In the genomic region with DNA sequence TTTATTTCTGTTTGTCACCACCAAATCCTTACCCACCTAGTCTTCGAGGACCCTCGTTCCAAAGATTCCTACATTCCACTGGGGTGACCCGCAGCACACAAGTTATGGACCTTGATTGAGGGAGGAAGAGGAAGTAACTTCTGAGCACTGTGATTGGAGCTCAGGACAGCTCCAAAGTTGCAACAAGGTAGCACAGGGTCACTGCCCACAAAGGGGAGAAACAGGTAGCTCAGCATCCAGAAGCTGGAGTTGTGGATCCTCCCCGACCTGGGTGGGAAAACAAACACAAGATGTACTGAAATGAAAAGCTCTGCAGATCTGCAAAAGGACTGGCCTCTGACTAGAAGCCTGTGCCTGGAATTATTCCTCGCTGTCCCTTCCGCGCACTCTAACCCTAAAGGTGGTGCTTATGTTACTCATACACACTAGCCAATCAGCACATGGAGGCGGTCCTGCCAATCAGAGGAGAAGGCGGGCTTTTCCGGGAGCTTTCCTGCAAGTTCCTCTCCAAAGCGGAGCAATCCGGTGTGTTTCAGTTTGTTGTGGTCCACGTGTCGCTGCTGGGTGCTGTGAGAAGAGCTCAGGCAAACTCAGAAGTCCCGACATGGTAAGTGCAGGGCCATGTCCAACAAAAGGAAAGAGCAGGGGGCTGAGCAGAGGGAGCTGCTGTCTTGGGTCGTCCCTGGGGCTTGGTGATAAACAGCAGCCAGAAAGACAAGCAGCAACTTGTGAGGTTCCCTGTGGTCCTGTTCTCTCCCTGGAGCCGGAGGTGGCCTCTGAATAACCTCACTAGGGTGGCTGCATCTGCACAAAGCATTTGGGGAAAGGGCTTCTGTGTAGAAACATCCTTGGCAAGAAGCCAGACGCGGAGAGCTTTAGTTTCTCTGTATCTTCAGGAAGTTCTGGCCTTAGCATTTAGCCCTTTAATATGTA, we compare ENCODE assay signal across 8 mouse cellular contexts. TPM values are rescaled to one million over a fixed set of nuclear protein-coding genes. Genes with fewer than 3 reads are reported as not detected.
DNase-seq lines count a peak whose midpoint lies in the region; ATAC-seq and TF ChIP-seq lines count a peak whose summit lies in the region.
"Not testable (repeated sequence)": the region's sequence is repeated elsewhere in the genome, so short reads cannot be mapped to it uniquely, and the experiment has no call there.

No protein-coding gene starts in this region.

- WGBS in hindbrain, postnatal 0 days: 15% methylated on average over 19 of the region's 19 CpGs

- peak; percentile 98 for DNase-seq in ZHBTc4 (ENCODE audit: low read depth, low spot score)
- peak; percentile 91 for DNase-seq in gastrocnemius, adult 2 months
- peak; percentile 84 for DNase-seq in hindbrain, postnatal 0 days (ENCODE audit: low spot score)
- DNase-seq in left cerebral cortex, adult 2 months (ENCODE audit: extremely low spot score in 1 of 2, low spot score in 2 of 2): peak; percentile 84 to 87
- DNase-seq in right cerebral cortex, adult 2 months (ENCODE audit: low spot score in 2 of 2): peak; percentile 92 to 94
- DNase-seq in urinary bladder, postnatal 14 days (ENCODE audit: low spot score): peak; percentile 94

- H3K4me3 ChIP-seq in gastrocnemius, adult 2 months: peak overlapping the region; percentile 88
- peak overlapping the region; percentile 40 for H3K4me3 ChIP-seq in hindbrain, postnatal 0 days (ENCODE audit: low read length)
- H3K4me3 ChIP-seq in left cerebral cortex, adult 2 months: peak overlapping the region; percentile 62

- ATAC-seq in common myeloid progenitor, adult 5-6 weeks (replicated peaks; ENCODE audit: low read depth, poor library complexity, severe bottlenecking): peak; percentile 98
- ATAC-seq in hindbrain, postnatal 0 days: peak; percentile 100
- ATAC-seq in megakaryocyte, adult 5-6 weeks (ENCODE audit: poor library complexity, severe bottlenecking): peak; percentile 84

- intact Hi-C loops in gastrocnemius, adult 2 months (cut with DNase I): not testable (repeated sequence)
- intact Hi-C loops in left cerebral cortex, adult 2 months (cut with DNase I): loop anchor here (2.0 kb wide), 1 partner anchor 52 kb away; a partner anchor contains a TSS

- not testable (repeated sequence) for H3K27me3 ChIP-seq in hindbrain, postnatal 0 days (ENCODE audit: insufficient read depth, low read length)

- H3K36me3 ChIP-seq in hindbrain, postnatal 0 days (ENCODE audit: insufficient read depth, low read length): not testable (repeated sequence)

- peak overlapping the region; percentile 82 for H3K27ac ChIP-seq in gastrocnemius, adult 2 months
- H3K27ac ChIP-seq in hindbrain, postnatal 0 days: peak overlapping the region; percentile 63; the same call in 1 of the 2 replicates
- not testable (repeated sequence) for H3K27ac ChIP-seq in left cerebral cortex, adult 2 months

- TF ChIP-seq CTCF in gastrocnemius, adult 2 months (IDR thresholded peaks at IDR 0.05); hindbrain, postnatal 0 days (IDR thresholded peaks at IDR 0.05; ENCODE audit: low read depth); left cerebral cortex, adult 2 months (IDR thresholded peaks at IDR 0.05): not testable (repeated sequence)

- peak overlapping the region; percentile 45 for H3K9ac ChIP-seq in hindbrain, postnatal 0 days (replicated peaks; ENCODE audit: low read length)

- H3K4me2 ChIP-seq in hindbrain, postnatal 0 days (ENCODE audit: low read depth, low read length): peak overlapping the region; percentile 57

- H3K9me3 ChIP-seq in hindbrain, postnatal 0 days (ENCODE audit: low read length): not testable (repeated sequence)

- H3K4me1 ChIP-seq in hindbrain, postnatal 0 days (ENCODE audit: insufficient read depth, low read length): not testable (repeated sequence)

RNA-seq across cellular contexts. Expression of a gene that starts 12.3 kb away (rescaled TPM):
- total RNA-seq in common myeloid progenitor, adult 5-6 weeks (2017): 10.5 and 15.8 TPM in 2 replicates
- 1 to 10 TPM in 1 of 2 experiments, not detected in 1; 1.1 TPM for total RNA-seq in gastrocnemius, adult 2 months (2021)
- total RNA-seq in hindbrain, postnatal 0 days (2014; rRNA removed): not detected in 2 replicates
- 0.79 and 1.3 TPM in 2 replicates for polyA plus RNA-seq in hindbrain, postnatal 0 days (2015; fragmentation: Nextera tagmentation; extraction: Ambion mirVana)
- 1 to 10 TPM in 1 of 2 experiments, not detected in 1; 2.6 TPM for total RNA-seq in left cerebral cortex, adult 2 months (2021)
- total RNA-seq in megakaryocyte, adult 5-6 weeks (2015): 1.7 TPM in 1 of 2 replicates, not detected in the other
- 1.6 and 2.2 TPM in 2 replicates for total RNA-seq in megakaryocyte, adult 5-6 weeks (2017)

RNA-seq across cellular contexts. Expression of a gene that starts 51.3 kb away (rescaled TPM):
- total RNA-seq in common myeloid progenitor, adult 5-6 weeks (2017): 3.9 and 12.6 TPM in 2 replicates
- 1 to 10 TPM in 1 of 2 experiments, under 1 TPM in 1; 0.92 to 1.6 TPM for total RNA-seq in gastrocnemius, adult 2 months (2021)
- total RNA-seq in hindbrain, postnatal 0 days (2014; rRNA removed): 6.8 and 13.5 TPM in 2 replicates
- 12.3 and 13.0 TPM in 2 replicates for polyA plus RNA-seq in hindbrain, postnatal 0 days (2015; fragmentation: Nextera tagmentation; extraction: Ambion mirVana)
- 1 to 10 TPM; 8.4 to 9.2 TPM for total RNA-seq in left cerebral cortex, adult 2 months (2021)
- 2.7 and 5.6 TPM in 2 replicates for total RNA-seq in megakaryocyte, adult 5-6 weeks (2015)
- 7.2 and 11.2 TPM in 2 replicates for total RNA-seq in megakaryocyte, adult 5-6 weeks (2017)

RNA-seq across cellular contexts. Expression of a gene that starts 53.9 kb away (rescaled TPM):
- total RNA-seq in common myeloid progenitor, adult 5-6 weeks (2017): not detected in 2 replicates
- total RNA-seq in gastrocnemius, adult 2 months (2021): under 1 TPM in 1 of 2 experiments, not detected in 1; 0.10 TPM
- not detected in 2 replicates for total RNA-seq in hindbrain, postnatal 0 days (2014; rRNA removed)
- polyA plus RNA-seq in hindbrain, postnatal 0 days (2015; fragmentation: Nextera tagmentation; extraction: Ambion mirVana): 0.09 TPM in 1 of 2 replicates, not detected in the other
- total RNA-seq in left cerebral cortex, adult 2 months (2021): under 1 TPM; 0.32 to 0.37 TPM
- not detected in 2 replicates for total RNA-seq in megakaryocyte, adult 5-6 weeks (2015)
- not detected in 2 replicates for total RNA-seq in megakaryocyte, adult 5-6 weeks (2017)

RNA-seq across cellular contexts. Expression of a gene that starts 55.8 kb away (rescaled TPM):
- 6.7 and 15.1 TPM in 2 replicates for total RNA-seq in common myeloid progenitor, adult 5-6 weeks (2017)
- 1 to 10 TPM; 1.9 to 2.2 TPM for total RNA-seq in gastrocnemius, adult 2 months (2021)
- 0.18 TPM in 1 of 2 replicates, not detected in the other for total RNA-seq in hindbrain, postnatal 0 days (2014; rRNA removed)
- 2.2 and 2.8 TPM in 2 replicates for polyA plus RNA-seq in hindbrain, postnatal 0 days (2015; fragmentation: Nextera tagmentation; extraction: Ambion mirVana)
- total RNA-seq in left cerebral cortex, adult 2 months (2021): 1 to 10 TPM; 6.5 to 7.9 TPM
- total RNA-seq in megakaryocyte, adult 5-6 weeks (2015): 2.8 and 4.4 TPM in 2 replicates
- total RNA-seq in megakaryocyte, adult 5-6 weeks (2017): 3.5 and 6.2 TPM in 2 replicates
